Mouse (Mus musculus) liver, embryonic 14.5 days (tissue): ENCODE measurements around the gene Ezh1.

ENCODE experiments used
- CTCF ChIP-seq: IDR thresholded peaks from 2 replicates; pipeline ENCODE4 v1.5.1; 2016; ENCODE audit warnings: antibody characterized with exemption, low read depth, control low read depth
- EP300 ChIP-seq: IDR thresholded peaks from 2 replicates; pipeline ENCODE4 v1.6.1; 2016; ENCODE audit warnings: antibody characterized with exemption, low read depth

DNA sequence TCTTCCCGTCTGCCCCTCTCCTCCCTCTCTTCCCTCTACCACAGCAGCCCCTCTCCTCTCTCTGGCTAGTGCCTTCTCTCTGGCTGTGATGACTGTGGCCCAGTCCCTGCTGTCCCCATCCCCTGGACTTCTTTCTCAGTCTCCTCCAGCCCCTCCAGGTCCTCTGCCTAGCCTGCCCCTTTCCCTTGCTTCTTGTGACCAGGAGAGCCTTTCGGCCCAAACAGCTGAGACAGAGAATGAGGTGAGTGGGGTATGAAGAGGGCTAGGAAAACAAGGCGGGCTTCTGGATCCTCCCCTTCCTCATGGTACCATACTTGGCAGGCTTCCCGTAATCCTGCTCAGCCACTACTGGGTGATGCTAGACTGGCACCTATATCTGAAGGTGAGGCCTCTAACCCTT is 49.0 kb upstream of the Ezh1 start:
- no peak for TF ChIP-seq CTCF
- no peak for TF ChIP-seq EP300
